Mouse (Mus musculus): ENCODE results near the gene Hoxc11. TPM values are rescaled to one million over a fixed set of nuclear protein-coding genes. Genes with fewer than 3 reads are reported as not detected.

The Hoxc11 gene
- polyA plus RNA-seq, 1 experiment from 2014 or later: not detected

- Histone ChIP-seq H3K27ac (ENCODE audit: low read depth, low read length) (no peak overlapping the region), H3K9ac (ENCODE audit: low read depth, low read length) (no peak overlapping the region), H3K4me1 (ENCODE audit: control insufficient read depth, insufficient read depth, low read depth, low read length) (peaks cover 4% of the 10 kb centered on the region; the same call in 1 of the 2 replicates), H3K9me3 (ENCODE audit: control insufficient read depth, low read length) (no peaks in the 10 kb centered on the region), H3K27me3 (replicated peaks; ENCODE audit: control insufficient read depth, insufficient read depth, low read length) (peaks cover 87% of the 10 kb centered on the region), H3K4me3 (ENCODE audit: low read length) (no peak overlapping the region), H3K4me2 (ENCODE audit: low read length) (no peak overlapping the region), H3K36me3 (ENCODE audit: control insufficient read depth, insufficient read depth, low read length) (no peaks in the 10 kb centered on the region)
- WGBS: 3% methylated on average over 13 of the region's 13 CpGs
- ATAC-seq: no peak
Measured at GRCm38 (mm10) chr15:102962492-102962891, 8.3 kb downstream of the Hoxc11 start.

- no peak overlapping the region for H3K27ac ChIP-seq (ENCODE audit: low read depth, low read length)
- peaks cover 85% of the 10 kb centered on the region for H3K27me3 ChIP-seq (replicated peaks; ENCODE audit: control insufficient read depth, insufficient read depth, low read length)
- WGBS: 2% methylated on average over 8 of the region's 8 CpGs
- no peak overlapping the region for H3K4me3 ChIP-seq (ENCODE audit: low read length)
- H3K36me3 ChIP-seq (ENCODE audit: control insufficient read depth, insufficient read depth, low read length): no peaks in the 10 kb centered on the region
- no peak for ATAC-seq
- no peak overlapping the region for H3K4me2 ChIP-seq (ENCODE audit: low read length)
- H3K9me3 ChIP-seq (ENCODE audit: control insufficient read depth, low read length): no peaks in the 10 kb centered on the region
- peaks cover 4% of the 10 kb centered on the region; the same call in 1 of the 2 replicates for H3K4me1 ChIP-seq (ENCODE audit: control insufficient read depth, insufficient read depth, low read depth, low read length)
- no peak overlapping the region for H3K9ac ChIP-seq (ENCODE audit: low read depth, low read length)
Measured at GRCm38 (mm10) chr15:102963259-102963658, 9.0 kb downstream of the Hoxc11 start.

- H3K27ac ChIP-seq (ENCODE audit: low read depth, low read length): no peak overlapping the region
Measured at GRCm38 (mm10) chr15:102963671-102964640, 9.7 kb downstream of the Hoxc11 start.

GRCm38 (mm10) chr15:102965003-102965891, 11.0 kb downstream of the Hoxc11 start:
- Histone ChIP-seq H3K36me3 (ENCODE audit: control insufficient read depth, insufficient read depth, low read length) (no peaks in the 10 kb centered on the region), H3K4me1 (ENCODE audit: control insufficient read depth, insufficient read depth, low read depth, low read length) (peaks cover 4% of the 10 kb centered on the region; the same call in 1 of the 2 replicates), H3K4me2 (ENCODE audit: low read length) (no peak overlapping the region), H3K4me3 (ENCODE audit: low read length) (no peak overlapping the region), H3K9me3 (ENCODE audit: control insufficient read depth, low read length) (no peaks in the 10 kb centered on the region), H3K27me3 (replicated peaks; ENCODE audit: control insufficient read depth, insufficient read depth, low read length) (peaks cover 89% of the 10 kb centered on the region), H3K9ac (ENCODE audit: low read depth, low read length) (no peak overlapping the region), H3K27ac (ENCODE audit: low read depth, low read length) (no peak overlapping the region)
- ATAC-seq: no peak
- WGBS: 4% methylated on average over 26 of the region's 26 CpGs

More at GRCm38 (mm10) chr15:102963671-102964640, 9.7 kb downstream of the Hoxc11 start:
- Histone ChIP-seq H3K36me3 (ENCODE audit: control insufficient read depth, insufficient read depth, low read length) (no peaks in the 10 kb centered on the region), H3K9me3 (ENCODE audit: control insufficient read depth, low read length) (no peaks in the 10 kb centered on the region), H3K4me2 (ENCODE audit: low read length) (no peak overlapping the region), H3K27me3 (replicated peaks; ENCODE audit: control insufficient read depth, insufficient read depth, low read length) (peaks cover 86% of the 10 kb centered on the region), H3K4me1 (ENCODE audit: control insufficient read depth, insufficient read depth, low read depth, low read length) (peaks cover 4% of the 10 kb centered on the region; the same call in 1 of the 2 replicates), H3K4me3 (ENCODE audit: low read length) (no peak overlapping the region), H3K9ac (ENCODE audit: low read depth, low read length) (no peak overlapping the region)
- WGBS: 2% methylated on average over 28 of the region's 28 CpGs
- ATAC-seq: no peak

- peaks cover 90% of the 10 kb centered on the region for H3K27me3 ChIP-seq (replicated peaks; ENCODE audit: control insufficient read depth, insufficient read depth, low read length)
- H3K4me3 ChIP-seq (ENCODE audit: low read length): peak overlapping the region; percentile 14; the same call in 1 of the 2 replicates
- H3K4me1 ChIP-seq (ENCODE audit: control insufficient read depth, insufficient read depth, low read depth, low read length): peaks cover 4% of the 10 kb centered on the region; the same call in 1 of the 2 replicates
- no peak overlapping the region for H3K9ac ChIP-seq (ENCODE audit: low read depth, low read length)
- peak overlapping the region; percentile 33 for H3K4me2 ChIP-seq (ENCODE audit: low read length)
- no peak overlapping the region for H3K27ac ChIP-seq (ENCODE audit: low read depth, low read length)
- no peaks in the 10 kb centered on the region for H3K9me3 ChIP-seq (ENCODE audit: control insufficient read depth, low read length)
- ATAC-seq: no peak
- 2% methylated on average over 28 of the region's 30 CpGs for WGBS
- H3K36me3 ChIP-seq (ENCODE audit: control insufficient read depth, insufficient read depth, low read length): no peaks in the 10 kb centered on the region
Measured at GRCm38 (mm10) chr15:102965892-102966775, 11.9 kb downstream of the Hoxc11 start.

- Histone ChIP-seq H3K36me3 (ENCODE audit: control insufficient read depth, insufficient read depth, low read length) (no peaks in the 10 kb centered on the region), H3K4me1 (ENCODE audit: control insufficient read depth, insufficient read depth, low read depth, low read length) (peaks cover 4% of the 10 kb centered on the region; the same call in 1 of the 2 replicates), H3K9me3 (ENCODE audit: control insufficient read depth, low read length) (no peaks in the 10 kb centered on the region), H3K4me3 (ENCODE audit: low read length) (peak within 1 kb of the TSS; percentile 14; the same call in 1 of the 2 replicates), H3K4me2 (ENCODE audit: low read length) (peak within 1 kb of the TSS; percentile 33), H3K27ac (ENCODE audit: low read depth, low read length) (no peak within 1 kb of the TSS), H3K9ac (ENCODE audit: low read depth, low read length) (no peak within 1 kb of the TSS), H3K27me3 (replicated peaks; ENCODE audit: control insufficient read depth, insufficient read depth, low read length) (peaks cover 87% of the 10 kb centered on the region)
- ATAC-seq: no peak
- 1% methylated on average over 27 of the region's 27 CpGs for WGBS
Measured at GRCm38 (mm10) chr15:102966776-102967311, 12.6 kb downstream of the Hoxc11 start, which contains the start of gene Hoxc10. TSS of gene Hoxc10 (plus strand) at chr15:102966796.

- Histone ChIP-seq H3K4me2 (ENCODE audit: low read length) (peak within 1 kb of the TSS; percentile 33), H3K27me3 (replicated peaks; ENCODE audit: control insufficient read depth, insufficient read depth, low read length) (peaks cover 90% of the 10 kb centered on the region), H3K4me3 (ENCODE audit: low read length) (peak within 1 kb of the TSS; percentile 14; the same call in 1 of the 2 replicates), H3K27ac (ENCODE audit: low read depth, low read length) (no peak within 1 kb of the TSS), H3K9ac (ENCODE audit: low read depth, low read length) (no peak within 1 kb of the TSS), H3K36me3 (ENCODE audit: control insufficient read depth, insufficient read depth, low read length) (no peaks in the 10 kb centered on the region), H3K9me3 (ENCODE audit: control insufficient read depth, low read length) (no peaks in the 10 kb centered on the region), H3K4me1 (ENCODE audit: control insufficient read depth, insufficient read depth, low read depth, low read length) (peaks cover 4% of the 10 kb centered on the region; the same call in 1 of the 2 replicates)
- no peak for ATAC-seq
- WGBS: 4% methylated on average over 12 of the region's 12 CpGs
Measured at GRCm38 (mm10) chr15:102967312-102967510, 13.0 kb downstream of the Hoxc11 start, which contains the start of gene Hoxc5. TSS of gene Hoxc5 (plus strand) at chr15:102967443.
